Mouse (Mus musculus): ENCODE measurements at regions not wholly inside any gene's neighbourhood (a gene's known extent, or its start where the extent isn't known, plus 50 kb on each side); places are given as distances from the start of the nearest gene placed in this dataset.

DNA sequence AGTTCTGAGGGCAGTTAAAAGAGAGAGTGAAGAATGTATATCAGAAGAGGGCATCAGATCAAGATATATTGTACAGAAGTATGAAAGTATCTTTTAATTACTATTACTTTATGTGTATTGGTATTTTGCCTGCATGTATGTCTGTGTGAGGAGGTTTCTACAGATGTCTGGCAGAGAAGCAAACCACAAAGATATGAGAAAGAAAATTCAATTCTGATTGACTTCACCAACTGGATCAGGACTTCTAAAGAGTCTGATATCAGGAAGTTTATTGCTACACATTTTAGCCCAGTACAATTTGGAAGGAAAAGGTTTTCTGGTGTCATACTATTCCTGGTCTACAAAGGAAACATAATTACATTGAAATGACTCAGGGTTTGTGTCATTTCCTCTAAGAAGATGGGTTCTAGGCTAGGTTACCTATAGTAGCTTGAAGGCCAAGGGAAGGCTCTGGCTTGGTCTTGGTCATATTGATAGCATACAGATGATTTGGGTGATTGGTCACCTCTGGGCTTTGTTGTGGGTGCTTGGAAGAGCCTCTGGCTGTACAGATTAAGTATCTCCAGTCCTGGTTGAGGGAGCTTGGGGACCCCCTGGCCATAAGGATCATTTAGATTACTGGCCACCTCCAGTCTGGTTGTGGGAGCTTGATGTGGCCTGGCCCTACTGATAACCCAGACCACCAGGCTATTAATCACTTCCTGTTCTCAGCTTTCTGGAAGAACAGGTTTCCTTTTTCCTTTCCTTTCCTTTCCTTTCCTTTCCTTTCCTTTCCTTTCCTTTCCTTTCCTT, 275.1 kb upstream of the Pkn2 start:
- ATAC-seq (ENCODE audit: low read depth), result no peak
- Histone ChIP-seq H3K4me3 (ENCODE audit: low read depth, low read length) (no peak overlapping the region), H3K9me3 (ENCODE audit: control insufficient read depth, low read length) (no peaks in the 10 kb centered on the region), H3K9ac (replicated peaks; ENCODE audit: low read depth, low read length) (no peak overlapping the region), H3K27me3 (ENCODE audit: control insufficient read depth, insufficient read depth, low read length) (no peaks in the 10 kb centered on the region), H3K27ac (ENCODE audit: low read depth, low read length) (no peak overlapping the region), H3K4me1 (ENCODE audit: control insufficient read depth, insufficient read depth, low read length) (no peaks in the 10 kb centered on the region), H3K4me2 (ENCODE audit: low read depth, low read length) (no peak overlapping the region), H3K36me3 (ENCODE audit: control insufficient read depth, insufficient read depth, low read length) (no peaks in the 10 kb centered on the region)

DNA sequence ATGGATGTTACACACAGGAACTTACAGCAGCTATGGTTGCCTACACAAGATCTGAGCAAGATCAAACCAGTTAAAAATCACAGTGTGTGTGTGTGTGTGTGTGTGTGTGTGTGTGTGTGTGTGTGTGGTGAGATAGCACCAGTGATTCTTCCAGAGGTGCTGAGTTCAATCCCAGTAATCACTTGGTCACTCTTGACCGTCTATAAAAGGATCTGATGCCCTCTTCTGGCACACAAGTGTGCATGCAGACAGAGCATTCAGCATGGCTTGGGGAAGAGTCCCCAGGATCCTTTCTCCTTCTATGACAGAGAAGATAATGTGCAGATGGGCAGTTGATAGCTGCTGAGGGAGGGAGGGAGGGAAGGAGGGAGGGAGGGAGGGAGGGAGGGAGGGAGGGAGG, 274.4 kb upstream of the Pkn2 start:
- Histone ChIP-seq H3K9me3 (ENCODE audit: control insufficient read depth, low read length) (no peaks in the 10 kb centered on the region), H3K4me1 (ENCODE audit: control insufficient read depth, insufficient read depth, low read length) (no peaks in the 10 kb centered on the region), H3K36me3 (ENCODE audit: control insufficient read depth, insufficient read depth, low read length) (no peaks in the 10 kb centered on the region), H3K9ac (replicated peaks; ENCODE audit: low read depth, low read length) (no peak overlapping the region), H3K27ac (ENCODE audit: low read depth, low read length) (no peak overlapping the region), H3K27me3 (ENCODE audit: control insufficient read depth, insufficient read depth, low read length) (no peaks in the 10 kb centered on the region), H3K4me2 (ENCODE audit: low read depth, low read length) (no peak overlapping the region), H3K4me3 (ENCODE audit: low read depth, low read length) (no peak overlapping the region)
- WGBS, result 67% methylated on average over 1 of the region's 1 CpGs
- no peak for ATAC-seq (ENCODE audit: low read depth)

DNA sequence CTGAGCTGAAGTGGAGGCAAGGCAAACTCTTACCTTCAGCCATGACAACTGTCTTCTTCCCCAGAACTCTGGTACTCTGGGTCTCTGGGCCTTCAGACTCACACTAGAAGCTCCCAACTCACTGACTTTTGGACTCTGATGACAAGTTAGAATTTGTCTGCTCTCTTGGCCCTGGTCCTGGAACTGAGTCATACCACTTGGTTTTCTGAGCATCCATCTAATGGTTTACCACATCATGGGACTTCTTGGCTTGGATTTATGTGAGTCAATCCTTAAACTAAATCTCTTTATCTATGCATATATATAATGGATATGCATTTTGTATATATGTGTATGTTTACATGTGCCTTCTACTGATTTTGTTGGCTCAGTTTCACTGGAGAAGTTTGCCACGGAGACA, 273.8 kb upstream of the Pkn2 start:
- Histone ChIP-seq H3K4me2 (ENCODE audit: low read depth, low read length) (no peak overlapping the region), H3K9ac (replicated peaks; ENCODE audit: low read depth, low read length) (no peak overlapping the region), H3K27me3 (ENCODE audit: control insufficient read depth, insufficient read depth, low read length) (no peaks in the 10 kb centered on the region), H3K4me3 (ENCODE audit: low read depth, low read length) (no peak overlapping the region), H3K4me1 (ENCODE audit: control insufficient read depth, insufficient read depth, low read length) (no peaks in the 10 kb centered on the region), H3K27ac (ENCODE audit: low read depth, low read length) (no peak overlapping the region), H3K9me3 (ENCODE audit: control insufficient read depth, low read length) (no peaks in the 10 kb centered on the region), H3K36me3 (ENCODE audit: control insufficient read depth, insufficient read depth, low read length) (no peaks in the 10 kb centered on the region)
- ATAC-seq (ENCODE audit: low read depth), result no peak
- WGBS, result 88% methylated on average over 1 of the region's 1 CpGs

DNA sequence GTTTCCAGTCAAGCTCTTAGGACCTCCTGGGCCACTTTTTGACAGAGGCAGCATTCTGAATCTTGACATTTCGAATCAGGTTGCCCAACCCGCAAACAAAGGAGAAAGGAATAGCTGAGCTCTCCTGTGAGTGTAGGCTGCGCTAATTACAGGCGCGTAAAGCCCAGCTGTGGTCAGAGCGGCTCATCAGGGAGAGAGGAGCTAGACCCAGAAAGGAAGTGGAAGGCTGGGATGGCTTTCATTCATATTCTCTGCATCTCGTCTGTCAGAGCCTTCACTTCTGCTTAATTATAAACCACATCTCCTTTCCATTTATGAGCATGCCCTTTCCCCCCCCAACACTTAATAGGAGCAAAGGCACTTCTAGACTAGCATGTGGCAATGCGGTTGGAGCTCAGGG, 265.7 kb upstream of the Pkn2 start:
- H3K4me1 ChIP-seq (ENCODE audit: control insufficient read depth, insufficient read depth, low read length), result no peaks in the 10 kb centered on the region
- H3K27me3 ChIP-seq (ENCODE audit: control insufficient read depth, insufficient read depth, low read length), result no peaks in the 10 kb centered on the region
- no peak overlapping the region for H3K4me3 ChIP-seq (ENCODE audit: low read depth, low read length)
- H3K4me2 ChIP-seq (ENCODE audit: low read depth, low read length), result no peak overlapping the region
- H3K9ac ChIP-seq (replicated peaks; ENCODE audit: low read depth, low read length), result no peak overlapping the region
- H3K36me3 ChIP-seq (ENCODE audit: control insufficient read depth, insufficient read depth, low read length), result no peaks in the 10 kb centered on the region
- 53% methylated on average over 8 of the region's 8 CpGs for WGBS
- no peak overlapping the region for H3K27ac ChIP-seq (ENCODE audit: low read depth, low read length)
- no peak; the same call in 1 of the 2 replicates for ATAC-seq (ENCODE audit: low read depth)
- no peaks in the 10 kb centered on the region for H3K9me3 ChIP-seq (ENCODE audit: control insufficient read depth, low read length)

DNA sequence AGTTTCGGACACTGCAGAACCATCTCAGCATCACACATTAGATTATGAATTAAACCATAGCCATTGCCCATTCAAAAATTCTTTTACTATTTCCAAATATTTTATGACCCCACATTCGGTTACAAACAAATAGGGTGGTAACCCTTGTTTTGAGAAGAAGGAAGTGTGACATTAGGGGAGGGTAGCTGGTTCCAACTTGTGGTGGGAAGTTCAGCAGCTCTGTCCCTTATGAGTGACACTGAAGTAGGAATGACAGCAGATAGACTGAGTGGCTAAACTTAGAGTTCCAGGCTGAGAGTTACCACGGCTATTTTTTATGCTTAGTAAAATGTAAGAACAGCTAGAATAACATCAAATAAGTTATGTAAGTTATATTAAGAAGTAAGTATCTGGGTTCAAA, 257.1 kb upstream of the Pkn2 start:
- H3K27ac ChIP-seq (ENCODE audit: low read depth, low read length), result no peak overlapping the region
- no peaks in the 10 kb centered on the region for H3K9me3 ChIP-seq (ENCODE audit: control insufficient read depth, low read length)
- H3K4me3 ChIP-seq (ENCODE audit: low read depth, low read length), result no peak overlapping the region
- no peak for ATAC-seq (ENCODE audit: low read depth)
- H3K4me2 ChIP-seq (ENCODE audit: low read depth, low read length), result no peak overlapping the region
- H3K27me3 ChIP-seq (ENCODE audit: control insufficient read depth, insufficient read depth, low read length), result no peaks in the 10 kb centered on the region
- 91% methylated on average over 3 of the region's 3 CpGs for WGBS
- no peaks in the 10 kb centered on the region for H3K36me3 ChIP-seq (ENCODE audit: control insufficient read depth, insufficient read depth, low read length)
- no peak overlapping the region for H3K9ac ChIP-seq (replicated peaks; ENCODE audit: low read depth, low read length)
- H3K4me1 ChIP-seq (ENCODE audit: control insufficient read depth, insufficient read depth, low read length), result no peaks in the 10 kb centered on the region

DNA sequence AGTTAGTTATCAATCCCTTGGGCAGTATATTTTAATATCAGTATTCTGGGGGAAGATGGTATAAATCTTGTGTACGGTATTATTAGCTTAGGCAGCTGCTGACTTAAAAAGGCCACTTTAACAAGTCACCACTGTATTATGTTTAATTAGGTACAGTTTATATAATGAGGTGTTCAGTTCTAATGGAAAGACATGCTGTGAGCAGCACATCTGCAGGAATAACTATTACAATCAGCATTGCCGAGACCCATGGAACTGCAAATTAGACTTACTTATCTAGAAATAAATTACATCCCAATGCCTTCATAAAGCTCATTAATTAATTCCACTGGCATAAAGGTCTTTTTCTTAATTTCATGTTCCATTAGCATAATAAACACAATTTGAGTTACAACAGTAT, 252.7 kb upstream of the Pkn2 start:
- no peaks in the 10 kb centered on the region for H3K9me3 ChIP-seq (ENCODE audit: control insufficient read depth, low read length)
- H3K9ac ChIP-seq (replicated peaks; ENCODE audit: low read depth, low read length), result no peak overlapping the region
- no peak overlapping the region for H3K27ac ChIP-seq (ENCODE audit: low read depth, low read length)
- H3K36me3 ChIP-seq (ENCODE audit: control insufficient read depth, insufficient read depth, low read length), result no peaks in the 10 kb centered on the region
- no peaks in the 10 kb centered on the region for H3K4me1 ChIP-seq (ENCODE audit: control insufficient read depth, insufficient read depth, low read length)
- WGBS, result 46% methylated on average over 2 of the region's 2 CpGs
- peak; percentile 86 for ATAC-seq (ENCODE audit: low read depth)
- no peak overlapping the region for H3K4me2 ChIP-seq (ENCODE audit: low read depth, low read length)
- H3K4me3 ChIP-seq (ENCODE audit: low read depth, low read length), result no peak overlapping the region
- no peaks in the 10 kb centered on the region for H3K27me3 ChIP-seq (ENCODE audit: control insufficient read depth, insufficient read depth, low read length)

DNA sequence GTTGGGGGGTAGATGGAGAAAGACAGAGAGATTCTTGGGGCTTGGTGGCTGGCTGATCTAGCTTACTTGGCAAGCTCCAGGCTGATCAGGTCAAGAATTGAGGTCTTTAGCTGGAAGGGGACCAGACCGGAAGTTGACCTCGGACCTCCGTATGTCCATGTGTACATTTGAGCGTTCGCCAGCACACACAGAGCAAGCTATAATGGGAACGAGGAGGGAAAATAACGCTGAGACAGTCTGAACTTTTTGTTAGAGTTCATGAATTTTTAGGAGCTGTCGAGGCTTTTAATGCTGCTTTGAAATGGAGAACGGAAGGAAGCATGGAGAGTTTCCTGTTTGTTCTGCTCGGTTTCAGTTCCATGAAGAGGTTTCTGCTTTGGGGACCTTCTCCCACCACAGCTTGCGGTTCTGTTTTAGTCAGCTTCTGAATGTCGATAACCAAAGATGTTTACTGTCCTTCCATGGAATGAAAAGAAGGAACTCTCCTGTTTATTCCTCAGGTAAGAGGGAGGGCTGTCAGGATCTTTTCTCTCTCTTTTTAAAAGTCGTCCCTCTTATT, 226.0 kb upstream of the Pkn2 start:
- Histone ChIP-seq H3K4me1 (ENCODE audit: control insufficient read depth, insufficient read depth, low read length) (peaks cover 8% of the 10 kb centered on the region; the same call in 1 of the 2 replicates), H3K4me2 (ENCODE audit: low read depth, low read length) (no peak overlapping the region), H3K27me3 (ENCODE audit: control insufficient read depth, insufficient read depth, low read length) (no peaks in the 10 kb centered on the region), H3K9me3 (ENCODE audit: control insufficient read depth, low read length) (no peaks in the 10 kb centered on the region), H3K27ac (ENCODE audit: low read depth, low read length) (no peak overlapping the region), H3K9ac (replicated peaks; ENCODE audit: low read depth, low read length) (no peak overlapping the region), H3K4me3 (ENCODE audit: low read depth, low read length) (no peak overlapping the region), H3K36me3 (ENCODE audit: control insufficient read depth, insufficient read depth, low read length) (no peaks in the 10 kb centered on the region)
- 69% methylated on average over 13 of the region's 13 CpGs for WGBS
- ATAC-seq (ENCODE audit: low read depth), result no peak

DNA sequence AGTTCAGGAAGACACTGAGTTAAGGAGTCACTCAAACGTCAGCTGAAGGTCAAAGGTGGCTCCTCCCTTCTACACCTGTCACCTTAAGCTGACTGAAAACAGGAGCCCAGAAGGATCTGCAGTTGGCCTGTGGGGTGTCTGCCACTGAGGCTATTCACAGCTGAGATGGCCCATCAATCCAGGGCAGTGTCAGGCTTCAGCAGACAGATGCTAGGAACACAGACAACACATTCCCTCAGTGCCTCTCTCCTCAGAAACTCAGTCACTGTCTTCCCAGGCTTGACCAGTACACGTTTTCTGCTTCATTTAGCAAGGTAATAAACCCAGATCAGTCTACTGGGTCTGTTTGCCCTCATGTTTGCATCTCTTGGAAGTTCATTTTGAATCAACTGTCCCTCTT, 222.9 kb upstream of the Pkn2 start:
- ATAC-seq (ENCODE audit: low read depth), result no peak
- 24% methylated on average over 2 of the region's 2 CpGs for WGBS
- H3K9me3 ChIP-seq (ENCODE audit: control insufficient read depth, low read length), result no peaks in the 10 kb centered on the region
- H3K4me3 ChIP-seq (ENCODE audit: low read depth, low read length), result no peak overlapping the region
- no peaks in the 10 kb centered on the region for H3K36me3 ChIP-seq (ENCODE audit: control insufficient read depth, insufficient read depth, low read length)
- H3K27ac ChIP-seq (ENCODE audit: low read depth, low read length), result no peak overlapping the region
- H3K9ac ChIP-seq (replicated peaks; ENCODE audit: low read depth, low read length), result no peak overlapping the region
- no peak overlapping the region for H3K4me2 ChIP-seq (ENCODE audit: low read depth, low read length)
- H3K27me3 ChIP-seq (ENCODE audit: control insufficient read depth, insufficient read depth, low read length), result no peaks in the 10 kb centered on the region
- peaks cover 8% of the 10 kb centered on the region; the same call in 1 of the 2 replicates for H3K4me1 ChIP-seq (ENCODE audit: control insufficient read depth, insufficient read depth, low read length)

DNA sequence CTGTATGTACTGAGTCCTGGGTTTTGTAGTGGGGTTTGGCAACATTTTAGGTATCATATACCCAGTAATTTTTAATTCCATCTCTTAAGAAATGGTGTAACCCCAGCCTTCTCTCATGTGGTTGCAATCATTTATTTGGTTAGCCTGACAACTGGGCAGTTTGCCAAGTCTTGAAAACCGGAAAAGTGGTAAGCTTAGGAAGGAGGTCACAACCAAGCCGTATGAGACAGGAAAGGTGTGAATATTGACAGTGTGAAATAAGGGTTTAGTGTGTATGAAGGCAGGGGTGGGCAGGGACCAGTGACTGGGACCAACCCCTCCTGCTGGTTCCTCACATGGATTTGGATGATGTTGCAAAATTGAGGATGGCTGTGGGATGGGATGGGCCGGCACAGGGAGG, 221.5 kb upstream of the Pkn2 start:
- H3K9me3 ChIP-seq (ENCODE audit: control insufficient read depth, low read length), result no peaks in the 10 kb centered on the region
- H3K27me3 ChIP-seq (ENCODE audit: control insufficient read depth, insufficient read depth, low read length), result no peaks in the 10 kb centered on the region
- H3K4me1 ChIP-seq (ENCODE audit: control insufficient read depth, insufficient read depth, low read length), result peaks cover 8% of the 10 kb centered on the region; the same call in 1 of the 2 replicates
- ATAC-seq (ENCODE audit: low read depth), result no peak
- H3K36me3 ChIP-seq (ENCODE audit: control insufficient read depth, insufficient read depth, low read length), result no peaks in the 10 kb centered on the region
- no peak overlapping the region; the same call in 1 of the 2 replicates for H3K27ac ChIP-seq (ENCODE audit: low read depth, low read length)
- no peak overlapping the region for H3K9ac ChIP-seq (replicated peaks; ENCODE audit: low read depth, low read length)
- WGBS, result 20% methylated on average over 3 of the region's 3 CpGs
- no peak overlapping the region for H3K4me3 ChIP-seq (ENCODE audit: low read depth, low read length)
- H3K4me2 ChIP-seq (ENCODE audit: low read depth, low read length), result no peak overlapping the region

Measured in neural tube, embryonic 14.5 days (tissue).